Mouse (Mus musculus) cortical plate, adult 2 months (tissue): ENCODE measurements at regions not wholly inside any gene's neighbourhood (a gene's known extent, or its start where the extent isn't known, plus 50 kb on each side); places are given as distances from the start of the nearest gene placed in this dataset.

Experiments
- CTCF ChIP-seq: fragments of 200-500 bp; IDR thresholded peaks from 2 replicates; pipeline ENCODE4 v1.5.1; 2011; ENCODE audit warnings: mild to moderate bottlenecking, control low read depth, low read length; ENCODE audit not compliant: insufficient read depth; ENCODE audit errors: extremely low read depth
- POLR2A ChIP-seq: fragments of 200-500 bp; IDR thresholded peaks from 2 replicates; pipeline ENCODE4 v1.6.1; 2011; ENCODE audit warnings: mild to moderate bottlenecking, low read length, control low read depth; ENCODE audit not compliant: insufficient read depth; ENCODE audit errors: extremely low read depth

GRCm38 (mm10) chr10:111389890-111390289 is 83.1 kb upstream of the Nap1l1 start:
- TF ChIP-seq CTCF (no peak), POLR2A (no peak)
